Mouse (Mus musculus) frontal cortex, postnatal 25 days (tissue): ENCODE data around the gene Slc7a10.

Experiments
- DNase-seq, 2 experiments: peaks; one replicate each; pipeline ENCODE4 v3.0.0; 2022; ENCODE audit warnings: low spot score in 2 of 2

Gene Slc7a10

DNA sequence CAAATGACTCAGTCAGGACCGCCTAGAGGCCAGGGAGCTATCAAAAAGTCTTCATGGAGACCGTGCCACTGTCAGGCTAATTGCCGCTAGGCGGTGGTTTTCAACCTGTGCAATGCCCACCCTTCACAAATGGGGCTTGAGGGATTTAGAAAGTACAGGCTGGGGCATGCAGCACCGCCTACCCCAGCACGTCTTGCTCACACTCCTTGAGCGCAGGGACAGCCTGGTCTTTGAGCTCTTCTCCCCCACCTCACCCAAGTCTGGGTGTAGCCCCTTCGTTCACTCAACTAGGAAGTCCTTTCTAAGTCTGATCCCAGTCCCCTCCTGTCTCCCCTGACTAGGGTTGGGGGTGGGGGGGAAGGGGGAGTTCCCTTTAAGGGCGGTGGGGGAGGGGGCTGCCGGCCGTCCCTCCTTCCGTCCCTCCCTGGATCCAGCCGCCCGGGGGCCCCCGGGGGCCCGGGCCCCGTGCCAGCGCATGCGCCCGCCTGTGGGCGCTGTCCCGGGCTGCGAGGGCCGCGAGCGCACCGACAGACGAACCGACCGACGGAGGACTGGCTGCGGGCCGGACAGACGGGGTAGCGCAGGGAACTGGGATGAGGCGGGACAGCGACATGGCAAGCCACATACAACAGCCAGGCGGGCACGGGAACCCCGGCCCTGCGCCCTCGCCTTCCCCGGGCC, at the start of gene Slc7a10:
Slc7a10 (plus strand) TSS at position 497 of the 681 bp plus-strand sequence.
- DNase-seq = no peak

- no peak for DNase-seq
These were observed 48.7 kb upstream of the Slc7a10 start for GRCm38 (mm10) chr7:35137524-35137923.

DNA sequence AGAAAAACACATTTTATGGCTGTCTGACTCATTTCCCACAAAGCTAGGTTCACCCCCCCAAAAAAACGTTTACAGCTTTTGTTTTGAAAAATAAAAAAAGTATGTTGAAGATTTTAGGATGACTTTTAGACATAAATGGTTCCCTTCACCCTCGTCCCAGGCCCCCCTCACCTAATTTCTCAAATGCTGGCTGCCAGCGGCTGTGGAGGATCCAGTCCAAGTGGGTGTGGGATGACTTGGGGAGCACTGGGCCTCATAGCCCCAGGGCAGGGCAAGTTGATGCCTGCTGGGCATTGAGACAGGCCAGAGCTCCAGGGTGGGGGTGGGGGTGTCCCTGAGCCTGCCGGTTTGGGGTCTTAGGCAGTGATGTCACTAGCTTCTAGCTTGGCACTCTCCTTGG, 47.7 kb upstream of the Slc7a10 start:
- DNase-seq = no peak

DNA sequence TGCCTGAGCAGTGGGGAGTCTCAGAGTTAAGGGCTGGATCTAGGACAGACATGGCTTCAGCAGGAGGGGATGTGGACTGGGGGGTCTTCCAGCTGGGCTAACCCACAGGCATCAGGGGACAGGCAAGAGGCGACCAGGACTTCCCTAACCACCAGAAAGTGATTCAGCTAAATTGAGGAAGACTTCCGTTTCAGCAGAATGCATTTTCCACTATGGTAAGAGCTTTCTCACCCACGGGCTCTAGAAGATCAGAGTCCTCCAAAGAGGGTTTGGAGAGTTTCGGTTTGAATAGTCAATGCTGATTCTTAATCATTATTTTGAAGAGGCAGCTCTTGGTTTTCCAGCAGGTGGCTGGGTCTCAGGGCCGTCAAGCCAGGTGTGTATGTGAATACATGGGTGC, 46.3 kb upstream of the Slc7a10 start:
- DNase-seq = no peak

GRCm38 (mm10) chr7:35141519-35141918, 44.7 kb upstream of the Slc7a10 start:
- DNase-seq = no peak

GRCm38 (mm10) chr7:35142522-35142921, 43.7 kb upstream of the Slc7a10 start:
- no peak for DNase-seq

GRCm38 (mm10) chr7:35143864-35144618, 42.1 kb upstream of the Slc7a10 start:
- no peak for DNase-seq

GRCm38 (mm10) chr7:35145068-35145467, 41.1 kb upstream of the Slc7a10 start:
- DNase-seq = no peak

- DNase-seq = no peak
These were observed 39.9 kb upstream of the Slc7a10 start for GRCm38 (mm10) chr7:35146269-35146668.

DNA sequence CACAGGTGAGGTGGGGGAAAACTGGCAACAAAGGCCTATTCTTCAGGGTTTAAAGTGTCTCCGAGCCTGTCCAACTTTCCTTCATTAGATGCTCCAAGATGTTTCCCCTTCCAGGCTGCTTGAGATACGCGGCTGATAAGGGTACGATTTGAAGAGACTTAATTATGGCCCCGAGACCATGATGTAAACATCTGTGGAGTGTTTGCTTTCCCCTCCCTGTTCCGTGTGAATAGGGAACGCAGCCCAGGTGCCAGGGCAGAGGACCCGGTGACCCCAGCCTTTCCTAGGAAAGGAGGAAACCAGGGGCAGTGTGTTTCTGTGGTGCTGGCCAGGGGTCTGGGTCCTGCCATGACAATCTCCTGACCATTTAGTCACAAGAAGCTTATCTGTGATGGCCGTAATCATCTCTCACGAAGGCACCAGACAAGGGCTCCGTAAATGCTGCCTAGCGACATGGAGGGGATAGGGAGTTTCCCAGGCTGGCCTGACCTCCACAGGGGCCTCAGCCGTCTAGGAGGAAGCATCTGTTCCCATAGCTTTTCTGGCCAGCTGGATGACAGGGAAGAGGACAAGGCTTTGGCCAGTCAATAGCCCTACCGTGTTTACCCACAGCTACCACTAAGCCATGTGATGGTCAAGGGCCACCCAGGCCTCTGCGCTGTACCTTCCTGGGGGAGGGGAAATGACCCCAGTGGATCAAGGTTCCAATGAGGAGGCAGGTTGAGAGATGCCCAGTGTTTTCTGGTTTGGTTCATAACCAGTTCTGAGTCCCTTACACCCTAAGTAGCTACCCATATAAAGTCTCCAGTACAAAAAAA, 36.4 kb upstream of the Slc7a10 start:
- no peak for DNase-seq

DNA sequence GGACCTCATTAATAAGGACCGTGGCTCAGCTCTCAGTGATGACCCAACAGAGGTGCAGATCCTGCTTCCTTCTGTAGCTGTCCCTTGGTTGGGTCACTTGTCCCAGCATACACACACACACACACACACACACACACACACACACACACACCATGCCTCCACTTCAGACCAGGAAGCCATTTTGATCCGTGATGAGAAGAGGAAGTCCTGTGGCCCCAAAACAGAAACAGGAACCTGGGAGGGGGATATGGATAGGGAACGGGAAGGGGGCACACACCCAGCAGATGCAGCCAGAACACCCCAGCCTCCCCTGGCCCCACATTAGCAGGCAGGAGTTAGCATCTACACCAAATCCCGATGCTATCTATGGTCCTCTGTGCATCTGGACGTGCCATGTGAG, 35.3 kb upstream of the Slc7a10 start:
- no peak for DNase-seq

DNA sequence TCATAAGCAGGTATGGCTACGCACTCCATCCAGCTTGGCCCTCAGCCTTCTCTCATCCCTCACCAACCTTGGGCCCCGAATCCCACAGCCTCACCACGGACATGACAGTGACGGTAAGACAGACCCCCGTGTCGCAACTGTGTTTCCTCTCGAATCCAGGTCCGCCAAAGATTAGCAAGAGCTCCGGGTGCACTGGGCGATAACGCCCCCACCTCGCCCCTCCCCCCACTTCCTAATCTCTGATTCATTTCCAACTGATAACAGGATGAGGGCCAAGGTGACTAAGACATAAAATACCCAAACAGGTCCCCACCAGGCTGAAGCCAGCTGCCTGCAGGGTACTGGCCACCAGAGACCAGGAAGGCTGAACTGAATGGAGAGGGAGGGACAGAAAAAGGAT, 31.7 kb upstream of the Slc7a10 start:
- no peak for DNase-seq

GRCm38 (mm10) chr7:35156561-35157477, 29.4 kb upstream of the Slc7a10 start:
- no peak for DNase-seq

DNA sequence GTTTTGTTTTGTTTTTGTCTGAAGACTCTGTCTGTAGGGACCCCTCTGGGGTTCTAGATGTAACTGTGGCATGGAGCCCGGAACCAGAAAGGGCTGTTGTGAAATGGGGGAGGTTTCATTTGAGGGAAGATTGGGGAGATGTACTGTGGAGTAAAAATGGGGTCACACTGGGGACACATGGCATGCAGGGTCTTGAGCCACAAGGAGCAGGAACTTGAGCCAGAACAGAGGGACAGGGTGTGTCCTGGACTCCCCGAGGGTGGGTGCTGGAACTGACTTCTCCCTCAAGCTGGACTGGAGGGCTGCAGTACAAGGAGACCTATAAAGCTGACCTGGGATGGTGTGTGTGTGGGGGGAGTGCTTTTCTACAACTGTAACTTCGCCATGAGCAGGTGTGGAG, 28.7 kb upstream of the Slc7a10 start:
- DNase-seq = no peak

GRCm38 (mm10) chr7:35162443-35162842, 23.7 kb upstream of the Slc7a10 start:
- no peak for DNase-seq

DNA sequence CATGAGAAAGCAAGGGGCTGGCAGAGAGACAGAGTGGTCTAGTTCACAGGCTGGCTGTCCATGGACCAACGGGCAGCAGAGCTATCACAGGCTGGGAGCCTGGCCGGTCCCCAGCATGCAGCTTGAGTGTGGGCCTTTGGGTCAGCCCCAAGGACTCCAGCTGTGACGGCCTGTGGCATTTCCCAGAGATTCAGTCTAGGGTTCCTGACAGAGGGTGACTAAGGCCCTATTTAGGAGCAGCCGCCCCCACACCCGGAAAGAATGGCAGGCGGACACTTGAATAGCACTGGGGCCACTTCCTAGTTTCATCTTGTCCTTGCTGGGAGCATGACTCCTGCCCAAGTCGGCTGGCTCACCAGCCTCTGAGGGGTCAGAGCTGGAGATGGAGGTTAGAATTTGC, 22.6 kb upstream of the Slc7a10 start:
- no peak for DNase-seq

DNA sequence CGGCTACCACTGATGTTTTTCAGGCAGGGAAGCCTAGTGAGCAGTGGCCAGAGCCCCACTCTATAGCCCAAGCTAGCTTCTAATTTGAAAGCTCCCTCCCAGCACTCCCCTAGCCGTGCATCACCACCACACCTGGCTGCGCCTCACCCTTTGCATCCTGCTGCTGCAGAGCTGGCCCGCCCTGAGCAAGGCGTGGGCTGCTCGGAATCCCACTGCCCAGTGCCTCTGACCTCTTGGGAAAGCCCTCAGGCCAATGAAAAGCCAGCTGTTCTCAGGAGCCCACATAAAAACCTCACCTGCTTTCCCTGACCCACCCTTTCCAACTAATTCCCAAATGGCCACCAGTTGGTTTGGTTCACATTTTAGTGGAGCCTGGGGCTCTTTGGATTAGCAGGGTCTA, 22.1 kb upstream of the Slc7a10 start:
- DNase-seq = no peak

DNA sequence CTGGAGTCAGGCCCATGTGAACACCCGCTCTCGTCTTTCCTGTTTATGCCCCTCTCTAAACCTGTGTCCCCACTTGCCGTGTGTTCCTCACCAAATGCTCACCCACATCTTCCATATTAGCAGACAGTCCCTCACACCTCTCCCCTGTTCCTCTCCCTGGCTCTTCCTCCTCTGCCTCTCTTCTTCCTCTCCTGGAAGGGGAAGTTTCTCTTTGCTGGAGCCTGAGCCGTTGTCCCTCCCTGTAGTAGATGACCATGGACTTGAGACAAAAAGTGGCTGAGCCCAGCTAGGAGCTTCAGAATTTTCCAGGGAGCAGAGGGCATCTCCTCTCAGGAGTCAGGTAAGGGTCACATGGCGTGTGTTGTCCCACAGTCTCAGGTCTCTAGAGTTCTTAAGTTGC, 19.2 kb upstream of the Slc7a10 start:
- no peak for DNase-seq

DNA sequence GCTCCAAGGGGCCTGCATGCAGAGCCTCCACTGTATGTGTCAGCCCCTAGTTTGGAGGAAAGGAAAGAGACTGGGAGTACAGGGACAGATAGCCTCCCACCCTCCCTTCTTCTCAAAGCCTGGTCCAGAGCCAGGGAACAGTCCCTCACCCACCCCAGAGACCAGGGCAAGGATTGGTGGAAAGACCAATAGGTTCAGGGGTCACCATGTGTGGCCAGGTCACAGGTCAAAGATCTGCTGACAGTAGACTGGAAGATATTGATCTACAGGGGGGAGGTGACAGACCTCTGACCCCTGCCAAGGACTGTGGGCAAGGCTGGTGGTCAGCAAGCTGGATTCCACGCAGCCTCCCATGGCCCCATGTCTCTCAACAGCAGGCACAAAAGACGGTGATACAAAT, 18.3 kb upstream of the Slc7a10 start:
- DNase-seq = no peak

- peak; percentile 87 to 93 for DNase-seq
These were observed 16.8 kb upstream of the Slc7a10 start for GRCm38 (mm10) chr7:35169341-35169740.

DNA sequence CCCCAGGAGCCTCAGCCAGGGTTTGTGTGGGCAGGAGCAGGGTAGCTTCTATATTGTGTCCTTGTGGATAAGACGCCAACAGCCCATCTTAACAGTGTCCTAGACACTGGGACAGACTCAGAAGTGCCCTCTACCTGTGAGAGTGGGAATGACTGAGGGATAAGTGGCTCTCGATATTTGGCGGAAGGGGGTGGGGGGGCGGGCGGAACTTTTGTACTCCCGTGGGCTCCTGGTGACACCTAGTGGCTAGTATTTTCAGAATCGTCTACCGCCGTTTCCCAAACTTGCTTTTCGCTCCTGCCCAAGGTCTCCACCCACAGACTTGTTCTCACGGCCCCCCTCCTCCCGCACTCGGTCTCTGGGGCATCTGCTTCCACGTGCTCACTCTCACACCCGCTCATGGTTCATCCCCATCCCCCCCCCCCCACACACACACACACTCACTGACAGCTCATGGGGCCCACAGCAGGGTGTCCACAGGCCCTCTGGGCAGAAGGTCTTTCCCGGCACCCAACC, 14.3 kb upstream of the Slc7a10 start:
- DNase-seq = peak; percentile 29 to 64
